Mouse (Mus musculus): ENCODE results near the gene Nelfb. TPM values are rescaled to one million over a fixed set of nuclear protein-coding genes. Genes with fewer than 3 reads are reported as not detected.

Nelfb gene
- polyA plus RNA-seq, 1 experiment from 2014 or later: 116 TPM

DNA sequence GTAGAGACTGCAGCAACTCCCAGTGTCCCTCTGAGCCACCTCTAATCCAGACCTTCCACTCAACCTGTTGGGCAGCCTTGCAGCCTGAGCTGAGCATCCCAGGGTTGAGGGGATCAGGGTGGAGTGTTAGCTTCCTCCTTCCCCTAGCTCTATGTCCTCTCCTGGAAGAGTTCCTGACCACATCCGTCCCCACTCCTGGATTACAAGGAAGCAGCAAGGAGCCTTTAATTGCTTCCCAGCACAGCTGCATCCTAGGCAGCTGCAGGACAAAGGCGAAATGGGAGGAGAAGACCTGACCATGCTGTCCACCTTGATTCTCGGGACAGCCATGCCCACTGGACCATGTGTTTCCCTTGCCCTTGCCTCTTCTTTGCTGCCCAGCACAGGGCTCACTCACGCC lies 34.2 kb downstream of the Nelfb start:
- H3K27me3 ChIP-seq (ENCODE audit: control insufficient read depth, insufficient read depth, low read depth, low read length): no peaks in the 10 kb centered on the region; the same call in 1 of the 2 replicates
- WGBS: 32% methylated on average over 4 of the region's 4 CpGs
- no peak for ATAC-seq
- H3K4me3 ChIP-seq (ENCODE audit: low read depth, low read length): no peak overlapping the region
- no peaks in the 10 kb centered on the region for H3K36me3 ChIP-seq (ENCODE audit: control insufficient read depth, insufficient read depth, low read length)
- H3K9me3 ChIP-seq (replicated peaks; ENCODE audit: control insufficient read depth, low read length, poor library complexity, severe bottlenecking): no peaks in the 10 kb centered on the region
- H3K27ac ChIP-seq (ENCODE audit: low read length): peak overlapping the region; percentile 83
- peak overlapping the region; percentile 10 for H3K4me2 ChIP-seq (ENCODE audit: low read length)
- peaks cover 24% of the 10 kb centered on the region for H3K4me1 ChIP-seq (ENCODE audit: control insufficient read depth, insufficient read depth, low read length)
- peak overlapping the region; percentile 27; the same call in 1 of the 2 replicates for H3K9ac ChIP-seq (ENCODE audit: low read depth, low read length)

DNA sequence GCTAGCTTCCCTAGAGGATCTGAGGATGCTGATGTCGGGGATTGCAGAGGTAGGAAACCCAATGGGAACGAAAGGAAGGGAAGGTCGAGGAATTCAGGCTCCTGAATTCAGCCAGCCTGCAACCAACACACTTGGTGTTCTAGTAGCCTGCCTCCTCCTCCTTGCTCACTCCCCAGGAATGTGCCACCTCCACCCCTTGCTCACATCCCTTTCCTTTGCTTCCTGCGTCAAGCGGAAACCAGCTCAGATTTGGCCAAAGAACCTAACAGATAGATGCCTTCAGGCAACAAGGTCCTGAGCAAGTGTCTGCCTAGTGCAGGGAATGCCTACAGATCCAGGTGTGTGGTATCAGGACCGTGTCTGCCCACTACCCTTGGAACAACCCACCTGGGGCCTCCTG lies 34.7 kb downstream of the Nelfb start:
- ATAC-seq: no peak
- Histone ChIP-seq H3K4me2 (ENCODE audit: low read length) (peak overlapping the region; percentile 10), H3K36me3 (ENCODE audit: control insufficient read depth, insufficient read depth, low read length) (no peaks in the 10 kb centered on the region), H3K9ac (ENCODE audit: low read depth, low read length) (no peak overlapping the region), H3K4me3 (ENCODE audit: low read depth, low read length) (no peak overlapping the region), H3K27ac (ENCODE audit: low read length) (peak overlapping the region; percentile 83), H3K4me1 (ENCODE audit: control insufficient read depth, insufficient read depth, low read length) (peaks cover 23% of the 10 kb centered on the region), H3K9me3 (replicated peaks; ENCODE audit: control insufficient read depth, low read length, poor library complexity, severe bottlenecking) (no peaks in the 10 kb centered on the region), H3K27me3 (ENCODE audit: control insufficient read depth, insufficient read depth, low read depth, low read length) (no peaks in the 10 kb centered on the region; the same call in 1 of the 2 replicates)
- WGBS: 71% methylated on average over 6 of the region's 6 CpGs

DNA sequence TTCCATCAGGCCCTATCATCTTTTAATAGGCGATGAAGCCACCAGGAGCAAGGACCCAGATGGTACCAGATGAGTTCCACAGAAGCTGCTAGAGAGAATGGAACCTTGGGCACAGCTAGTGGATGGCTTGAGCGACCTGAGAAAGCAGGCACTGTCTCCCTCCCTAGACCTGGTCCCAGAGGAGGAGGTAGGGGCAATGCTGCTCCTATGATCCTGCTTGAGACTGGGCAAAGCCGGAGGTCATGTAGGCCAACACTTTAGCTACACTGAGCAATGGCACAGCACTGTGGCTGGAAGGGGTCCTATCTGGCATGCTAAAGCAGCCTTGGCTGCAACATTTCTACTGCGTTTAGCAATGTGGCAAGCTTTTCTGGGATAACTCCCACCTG lies 35.6 kb downstream of the Nelfb start:
- ATAC-seq: no peak
- H3K27ac ChIP-seq (ENCODE audit: low read length): no peak overlapping the region
- no peak overlapping the region for H3K9ac ChIP-seq (ENCODE audit: low read depth, low read length)
- no peaks in the 10 kb centered on the region for H3K9me3 ChIP-seq (replicated peaks; ENCODE audit: control insufficient read depth, low read length, poor library complexity, severe bottlenecking)
- no peaks in the 10 kb centered on the region for H3K36me3 ChIP-seq (ENCODE audit: control insufficient read depth, insufficient read depth, low read length)
- peaks cover 23% of the 10 kb centered on the region for H3K4me1 ChIP-seq (ENCODE audit: control insufficient read depth, insufficient read depth, low read length)
- H3K4me3 ChIP-seq (ENCODE audit: low read depth, low read length): no peak overlapping the region
- H3K4me2 ChIP-seq (ENCODE audit: low read length): no peak overlapping the region
- 87% methylated on average over 4 of the region's 4 CpGs for WGBS
- no peaks in the 10 kb centered on the region; the same call in 1 of the 2 replicates for H3K27me3 ChIP-seq (ENCODE audit: control insufficient read depth, insufficient read depth, low read depth, low read length)

DNA sequence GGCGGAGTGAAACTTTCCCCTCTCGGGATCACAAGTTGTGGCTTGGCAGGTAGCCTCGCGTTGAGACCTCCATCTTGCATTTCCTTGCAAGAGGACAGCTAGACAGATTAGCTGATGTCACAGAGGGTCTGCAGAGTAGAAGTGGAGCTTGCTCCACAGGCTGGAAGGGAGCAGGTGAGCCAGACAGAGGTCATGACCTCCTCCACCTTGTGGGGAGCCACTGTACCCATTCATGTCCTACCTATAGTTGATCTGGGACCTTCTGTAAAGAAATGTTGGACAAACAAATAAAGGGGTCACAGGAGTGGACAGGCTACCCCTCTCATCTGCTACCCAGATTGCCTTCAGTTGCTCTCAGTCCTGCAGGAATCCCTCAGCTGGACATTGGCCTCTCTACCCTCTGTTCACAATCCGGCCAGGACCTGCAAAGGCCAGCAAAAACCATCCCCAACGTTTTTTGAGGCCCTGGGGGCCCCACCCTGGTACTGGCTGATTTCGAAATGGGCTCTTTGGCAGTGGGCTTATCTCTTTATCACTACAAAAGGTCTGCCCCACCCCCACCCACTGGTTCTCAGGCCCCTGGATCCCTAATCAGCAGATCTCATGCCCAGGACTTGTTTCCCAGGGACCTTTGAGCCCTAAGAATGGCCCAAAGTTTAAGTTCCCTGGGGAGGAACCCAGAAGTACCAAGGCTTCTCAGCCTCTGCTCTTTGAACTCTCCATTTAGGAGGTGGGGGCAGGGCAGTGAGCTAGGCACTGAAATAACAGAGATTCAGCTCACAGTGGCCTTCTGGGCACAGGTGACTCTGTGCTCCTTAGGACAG lies 36.2 kb downstream of the Nelfb start:
- 59% methylated on average over 7 of the region's 7 CpGs for WGBS
- Histone ChIP-seq H3K4me2 (ENCODE audit: low read length) (no peak overlapping the region), H3K4me1 (ENCODE audit: control insufficient read depth, insufficient read depth, low read length) (peaks cover 22% of the 10 kb centered on the region), H3K27ac (ENCODE audit: low read length) (no peak overlapping the region), H3K36me3 (ENCODE audit: control insufficient read depth, insufficient read depth, low read length) (no peaks in the 10 kb centered on the region), H3K9ac (ENCODE audit: low read depth, low read length) (no peak overlapping the region), H3K9me3 (replicated peaks; ENCODE audit: control insufficient read depth, low read length, poor library complexity, severe bottlenecking) (no peaks in the 10 kb centered on the region), H3K4me3 (ENCODE audit: low read depth, low read length) (no peak overlapping the region), H3K27me3 (ENCODE audit: control insufficient read depth, insufficient read depth, low read depth, low read length) (no peaks in the 10 kb centered on the region; the same call in 1 of the 2 replicates)
- no peak for ATAC-seq

DNA sequence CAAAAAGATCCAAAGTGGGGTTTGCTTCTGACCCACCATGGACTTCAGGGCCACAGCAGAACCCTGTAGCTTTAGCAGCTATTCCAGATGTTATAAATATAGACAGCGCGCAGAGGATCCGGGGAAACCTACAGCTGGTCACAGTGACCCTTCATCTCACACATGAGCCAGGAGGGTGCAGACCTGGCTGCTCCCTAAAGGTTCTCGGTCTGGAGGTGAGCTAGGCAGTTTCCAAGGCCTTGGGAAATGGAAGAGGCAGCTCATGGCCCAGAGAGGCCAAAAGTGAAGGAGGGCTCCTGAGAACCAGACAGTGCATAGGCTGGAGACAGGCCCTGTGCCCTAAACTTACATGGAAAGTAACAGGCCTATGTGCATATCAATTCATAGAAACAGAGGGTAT lies 37.5 kb downstream of the Nelfb start:
- Histone ChIP-seq H3K9me3 (replicated peaks; ENCODE audit: control insufficient read depth, low read length, poor library complexity, severe bottlenecking) (no peaks in the 10 kb centered on the region), H3K4me1 (ENCODE audit: control insufficient read depth, insufficient read depth, low read length) (peaks cover 23% of the 10 kb centered on the region), H3K9ac (ENCODE audit: low read depth, low read length) (no peak overlapping the region), H3K36me3 (ENCODE audit: control insufficient read depth, insufficient read depth, low read length) (no peaks in the 10 kb centered on the region), H3K27me3 (ENCODE audit: control insufficient read depth, insufficient read depth, low read depth, low read length) (no peaks in the 10 kb centered on the region), H3K27ac (ENCODE audit: low read length) (no peak overlapping the region), H3K4me3 (ENCODE audit: low read depth, low read length) (no peak overlapping the region), H3K4me2 (ENCODE audit: low read length) (no peak overlapping the region)
- 95% methylated on average over 4 of the region's 4 CpGs for WGBS
- no peak for ATAC-seq

DNA sequence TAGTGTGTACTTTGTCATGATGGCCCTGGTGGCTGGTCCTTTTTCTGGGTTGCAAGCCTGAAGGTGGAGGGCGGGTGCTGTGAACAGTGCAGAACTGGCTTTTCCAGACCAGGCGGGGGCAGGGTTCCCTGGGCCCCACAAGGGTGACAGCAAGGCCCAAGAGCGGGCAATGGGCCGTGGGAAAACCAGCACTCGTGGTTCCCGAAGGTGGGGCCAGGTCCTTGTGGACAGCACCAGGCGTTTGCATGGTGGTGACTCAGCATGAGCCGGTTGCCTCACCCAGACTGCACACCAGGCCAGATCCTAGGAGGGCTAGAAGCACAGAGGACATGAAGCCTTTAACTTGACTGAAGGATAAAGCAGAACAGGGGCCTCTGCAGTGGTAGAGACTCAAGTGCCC lies 38.7 kb downstream of the Nelfb start:
- Histone ChIP-seq H3K9ac (ENCODE audit: low read depth, low read length) (no peak overlapping the region), H3K4me1 (ENCODE audit: control insufficient read depth, insufficient read depth, low read length) (peaks cover 18% of the 10 kb centered on the region), H3K4me3 (ENCODE audit: low read depth, low read length) (no peak overlapping the region), H3K27me3 (ENCODE audit: control insufficient read depth, insufficient read depth, low read depth, low read length) (no peaks in the 10 kb centered on the region), H3K36me3 (ENCODE audit: control insufficient read depth, insufficient read depth, low read length) (no peaks in the 10 kb centered on the region), H3K27ac (ENCODE audit: low read length) (no peak overlapping the region), H3K4me2 (ENCODE audit: low read length) (no peak overlapping the region), H3K9me3 (replicated peaks; ENCODE audit: control insufficient read depth, low read length, poor library complexity, severe bottlenecking) (no peaks in the 10 kb centered on the region)
- ATAC-seq: no peak
- WGBS: 78% methylated on average over 8 of the region's 8 CpGs

DNA sequence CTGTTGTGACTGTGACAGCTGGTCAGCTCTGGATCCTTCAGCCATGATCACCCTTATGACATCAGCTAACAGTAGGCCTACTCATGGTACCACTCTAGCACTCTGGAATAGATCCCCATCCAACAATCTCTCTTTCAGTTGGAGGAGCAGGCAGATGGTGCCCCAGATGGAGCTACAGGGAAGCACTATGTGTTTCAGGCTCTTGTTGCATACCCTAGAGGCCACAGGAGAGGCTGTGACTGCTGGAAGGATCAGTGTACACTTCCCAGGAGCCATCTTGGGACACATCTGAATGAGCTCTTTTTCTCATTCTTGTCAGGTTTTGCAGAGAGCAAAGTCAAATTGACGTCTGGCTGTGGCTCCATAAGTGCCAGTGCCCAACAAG lies 39.5 kb downstream of the Nelfb start:
- ATAC-seq: no peak
- Histone ChIP-seq H3K4me2 (ENCODE audit: low read length) (no peak overlapping the region), H3K27ac (ENCODE audit: low read length) (no peak overlapping the region), H3K9me3 (replicated peaks; ENCODE audit: control insufficient read depth, low read length, poor library complexity, severe bottlenecking) (no peaks in the 10 kb centered on the region), H3K4me1 (ENCODE audit: control insufficient read depth, insufficient read depth, low read length) (peaks cover 15% of the 10 kb centered on the region), H3K9ac (ENCODE audit: low read depth, low read length) (no peak overlapping the region), H3K4me3 (ENCODE audit: low read depth, low read length) (no peak overlapping the region), H3K36me3 (ENCODE audit: control insufficient read depth, insufficient read depth, low read length) (no peaks in the 10 kb centered on the region), H3K27me3 (ENCODE audit: control insufficient read depth, insufficient read depth, low read depth, low read length) (no peaks in the 10 kb centered on the region)
- 42% methylated on average over 1 of the region's 1 CpGs for WGBS

DNA sequence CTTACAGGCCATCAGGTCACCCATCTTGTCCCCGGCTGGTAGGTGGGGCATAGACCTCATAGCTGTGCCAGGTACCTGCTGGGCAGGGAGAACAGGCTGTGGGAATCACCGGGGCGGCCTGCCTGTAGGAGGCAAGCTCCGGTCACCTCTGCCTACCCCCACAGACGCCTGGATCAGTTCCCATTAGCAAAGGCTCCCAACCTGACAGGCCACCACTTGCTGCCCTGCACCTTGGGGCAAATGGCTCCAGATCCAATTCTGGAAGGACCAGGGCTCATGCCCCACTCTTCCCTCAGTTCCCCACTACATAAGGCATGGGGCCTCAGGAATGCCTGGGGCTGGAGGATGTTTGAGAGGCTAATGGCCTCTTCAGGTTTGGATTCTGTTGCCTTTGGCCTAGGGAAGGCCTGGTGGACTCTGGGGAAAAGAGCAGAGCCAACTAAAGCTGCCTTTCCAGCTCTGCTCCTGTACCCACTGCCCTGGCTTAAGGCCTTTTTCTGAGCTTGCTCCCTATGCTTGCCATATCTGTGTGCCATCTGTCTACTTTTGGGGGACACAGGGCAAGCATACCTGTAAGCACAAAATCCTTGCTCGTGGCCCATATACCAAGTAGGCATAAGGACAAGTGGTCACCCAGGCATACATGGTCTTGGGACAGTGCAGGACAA lies 40.1 kb downstream of the Nelfb start:
- H3K27me3 ChIP-seq (ENCODE audit: control insufficient read depth, insufficient read depth, low read depth, low read length): no peaks in the 10 kb centered on the region
- H3K4me2 ChIP-seq (ENCODE audit: low read length): no peak overlapping the region
- WGBS: 90% methylated on average over 6 of the region's 6 CpGs
- no peak overlapping the region for H3K27ac ChIP-seq (ENCODE audit: low read length)
- no peaks in the 10 kb centered on the region for H3K9me3 ChIP-seq (replicated peaks; ENCODE audit: control insufficient read depth, low read length, poor library complexity, severe bottlenecking)
- H3K36me3 ChIP-seq (ENCODE audit: control insufficient read depth, insufficient read depth, low read length): no peaks in the 10 kb centered on the region
- H3K4me1 ChIP-seq (ENCODE audit: control insufficient read depth, insufficient read depth, low read length): peaks cover 10% of the 10 kb centered on the region; the same call in 1 of the 2 replicates
- H3K9ac ChIP-seq (ENCODE audit: low read depth, low read length): no peak overlapping the region
- no peak overlapping the region for H3K4me3 ChIP-seq (ENCODE audit: low read depth, low read length)
- no peak for ATAC-seq
